Mouse (Mus musculus): ENCODE measurements at regions not wholly inside any gene's neighbourhood (a gene's known extent, or its start where the extent isn't known, plus 50 kb on each side); places are given as distances from the start of the nearest gene placed in this dataset.
"Not testable (repeated sequence)": the region's sequence is repeated elsewhere in the genome, so short reads cannot be mapped to it uniquely, and the experiment has no call there.

GRCm38 (mm10) chr10:31143856-31144488 lies 169.2 kb upstream of the Hddc2 start:
- DNase-seq (ENCODE audit: low spot score) = no peak

GRCm38 (mm10) chr10:31144489-31144872 lies 168.7 kb upstream of the Hddc2 start:
- DNase-seq (ENCODE audit: low spot score) = no peak

GRCm38 (mm10) chr10:31173169-31173686 lies 140.0 kb upstream of the Hddc2 start:
- DNase-seq (ENCODE audit: low spot score) = peak; percentile 38

GRCm38 (mm10) chr10:31189577-31189976 lies 123.6 kb upstream of the Hddc2 start:
- DNase-seq (ENCODE audit: low spot score) = no peak

GRCm38 (mm10) chr10:31212164-31212563 lies 101.0 kb upstream of the Hddc2 start:
- DNase-seq (ENCODE audit: low spot score) = not testable (repeated sequence)

GRCm38 (mm10) chr10:31212778-31213454 lies 100.3 kb upstream of the Hddc2 start:
- DNase-seq (ENCODE audit: low spot score) = no peak

GRCm38 (mm10) chr10:31221902-31222301 lies 91.3 kb upstream of the Hddc2 start:
- DNase-seq (ENCODE audit: low spot score) = no peak

GRCm38 (mm10) chr10:31229078-31229477 lies 84.1 kb upstream of the Hddc2 start:
- DNase-seq (ENCODE audit: low spot score) = no peak

- DNase-seq (ENCODE audit: low spot score) = no peak
Measured at GRCm38 (mm10) chr10:31242442-31242966, 70.7 kb upstream of the Hddc2 start.

GRCm38 (mm10) chr10:31252584-31253381 lies 60.4 kb upstream of the Hddc2 start:
- no peak for DNase-seq (ENCODE audit: low spot score)

GRCm38 (mm10) chr10:31256934-31257333 lies 56.2 kb upstream of the Hddc2 start:
- DNase-seq (ENCODE audit: low spot score) = no peak

- no peak for DNase-seq (ENCODE audit: low spot score)
Measured at GRCm38 (mm10) chr10:31257611-31258010, 55.6 kb upstream of the Hddc2 start.

GRCm38 (mm10) chr10:31260914-31261313 lies 52.3 kb upstream of the Hddc2 start:
- no peak for DNase-seq (ENCODE audit: low spot score)

All from ovary, adult 18-20 months (tissue).